Mouse (Mus musculus): ENCODE results near the gene March4. TPM values are rescaled to one million over a fixed set of nuclear protein-coding genes. Genes with fewer than 3 reads are reported as not detected.

Gene March4
- polyA plus RNA-seq, 1 experiment from 2014 or later, result not detected

- Histone ChIP-seq H3K4me1 (replicated peaks) (no peaks in the 10 kb centered on the region), H3K4me2 (no peak overlapping the region), H3K9ac (no peak overlapping the region), H3K4me3 (replicated peaks) (no peak overlapping the region), H3K36me3 (no peaks in the 10 kb centered on the region), H3K27ac (no peak overlapping the region), H3K9me3 (replicated peaks) (no peaks in the 10 kb centered on the region), H3K27me3 (no peaks in the 10 kb centered on the region)
- no peak for ATAC-seq (ENCODE audit: low read depth)
- DNase-seq, result no peak
- 69% methylated on average over 8 of the region's 8 CpGs for WGBS (ENCODE audit: insufficient replicate concordance)
Observed at GRCm38 (mm10) chr1:72414133-72414532, 122.6 kb downstream of the March4 start.

DNA sequence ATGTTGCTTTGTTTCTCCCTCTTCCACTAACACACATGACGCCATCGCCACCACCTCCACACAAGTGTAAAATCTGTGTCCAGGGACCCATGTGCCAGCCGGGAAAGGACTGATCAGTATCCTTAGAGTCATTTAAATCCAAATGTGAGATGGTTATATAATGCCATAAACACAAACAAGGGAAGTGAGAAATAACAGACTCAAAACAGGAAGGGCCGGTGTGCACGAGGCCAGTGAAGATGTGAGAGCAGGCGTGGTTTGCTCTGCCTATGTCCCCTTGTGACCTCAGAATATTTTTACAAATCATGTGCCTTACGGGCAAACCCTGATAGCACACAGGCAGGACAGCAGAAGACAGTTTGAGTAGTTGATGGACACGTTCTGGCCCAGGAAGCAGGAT is 123.5 kb downstream of the March4 start:
- no peak overlapping the region for H3K9ac ChIP-seq
- no peaks in the 10 kb centered on the region for H3K36me3 ChIP-seq
- no peaks in the 10 kb centered on the region for H3K4me1 ChIP-seq (replicated peaks)
- no peak overlapping the region for H3K4me3 ChIP-seq (replicated peaks)
- no peak overlapping the region for H3K27ac ChIP-seq
- H3K4me2 ChIP-seq, result no peak overlapping the region
- ATAC-seq (ENCODE audit: low read depth), result no peak
- no peak for DNase-seq
- 60% methylated on average over 8 of the region's 8 CpGs for WGBS (ENCODE audit: insufficient replicate concordance)
- H3K27me3 ChIP-seq, result no peaks in the 10 kb centered on the region
- no peaks in the 10 kb centered on the region for H3K9me3 ChIP-seq (replicated peaks)

- no peak overlapping the region for H3K4me2 ChIP-seq
- H3K9me3 ChIP-seq (replicated peaks), result no peaks in the 10 kb centered on the region
- H3K36me3 ChIP-seq, result no peaks in the 10 kb centered on the region
- H3K4me1 ChIP-seq (replicated peaks), result no peaks in the 10 kb centered on the region
- no peak overlapping the region for H3K4me3 ChIP-seq (replicated peaks)
- H3K27me3 ChIP-seq, result no peaks in the 10 kb centered on the region
- ATAC-seq (ENCODE audit: low read depth) (no peak), DNase-seq (no peak)
- no peak overlapping the region for H3K9ac ChIP-seq
- 77% methylated on average over 8 of the region's 8 CpGs for WGBS (ENCODE audit: insufficient replicate concordance)
- no peak overlapping the region for H3K27ac ChIP-seq
Observed at GRCm38 (mm10) chr1:72411108-72411507, 125.6 kb downstream of the March4 start.

DNA sequence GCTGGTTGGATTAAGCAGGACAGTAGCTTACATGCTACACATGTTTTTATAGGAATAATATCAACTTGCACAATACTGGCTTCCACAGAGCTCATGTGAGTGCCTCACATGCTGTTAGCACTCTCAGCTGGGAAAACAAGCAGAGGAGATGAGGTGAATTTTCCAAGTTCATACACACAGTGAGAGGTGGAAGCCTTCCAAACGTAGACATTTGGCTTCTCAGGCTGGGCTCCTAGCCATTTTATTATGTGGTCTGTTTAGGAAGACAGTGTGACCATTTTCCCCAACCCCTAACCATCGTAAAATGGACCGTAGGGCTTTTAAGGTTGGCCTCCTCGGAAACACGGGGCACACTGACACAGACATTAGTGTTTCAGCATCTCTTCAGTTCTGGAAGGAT is 126.8 kb downstream of the March4 start:
- no peak for ATAC-seq (ENCODE audit: low read depth)
- Histone ChIP-seq H3K36me3 (no peaks in the 10 kb centered on the region), H3K27ac (no peak overlapping the region), H3K9ac (no peak overlapping the region), H3K4me2 (no peak overlapping the region), H3K9me3 (replicated peaks) (no peaks in the 10 kb centered on the region), H3K4me1 (replicated peaks) (no peaks in the 10 kb centered on the region), H3K4me3 (replicated peaks) (no peak overlapping the region), H3K27me3 (no peaks in the 10 kb centered on the region)
- 63% methylated on average over 5 of the region's 5 CpGs for WGBS (ENCODE audit: insufficient replicate concordance)
- no peak for DNase-seq

DNA sequence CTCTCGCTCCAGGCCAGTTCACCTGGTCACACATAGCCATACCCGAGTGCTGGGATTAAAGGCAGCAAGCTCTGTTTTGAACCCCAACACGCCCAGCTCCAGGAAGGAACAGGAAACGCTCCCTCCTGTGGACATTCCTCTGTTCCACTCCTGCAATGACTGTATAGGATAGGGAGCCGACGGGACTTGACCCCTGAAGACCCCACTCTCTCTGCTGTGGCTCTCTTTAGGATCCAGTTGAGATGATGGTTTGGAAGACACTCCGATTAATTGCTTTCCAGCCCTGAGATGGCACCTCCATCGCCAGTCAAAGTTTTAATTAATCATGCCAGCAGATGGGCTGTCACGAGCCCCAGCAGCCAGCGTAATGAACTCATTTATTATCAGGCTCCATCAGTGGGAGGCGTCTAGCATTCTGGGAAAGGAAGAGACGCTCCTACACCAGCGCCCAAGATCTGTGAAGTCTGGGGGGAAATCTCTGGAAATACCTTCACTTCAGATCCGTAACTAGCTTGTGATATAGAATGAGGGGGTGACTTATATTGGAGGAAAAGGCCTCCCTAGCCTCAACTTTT is 130.1 kb downstream of the March4 start:
- Histone ChIP-seq H3K4me3 (replicated peaks) (no peak overlapping the region), H3K9me3 (replicated peaks) (no peaks in the 10 kb centered on the region), H3K27me3 (no peaks in the 10 kb centered on the region), H3K27ac (no peak overlapping the region), H3K36me3 (no peaks in the 10 kb centered on the region), H3K4me1 (replicated peaks) (no peaks in the 10 kb centered on the region), H3K9ac (no peak overlapping the region), H3K4me2 (no peak overlapping the region)
- 52% methylated on average over 14 of the region's 14 CpGs for WGBS (ENCODE audit: insufficient replicate concordance)
- ATAC-seq (ENCODE audit: low read depth) (no peak), DNase-seq (no peak)

GRCm38 (mm10) chr1:72401331-72402069 is 135.2 kb downstream of the March4 start:
- no peak overlapping the region for H3K4me2 ChIP-seq
- H3K36me3 ChIP-seq, result 0 out of 2 replicates have a peak, but pooled peaks cover 5% of the 10 kb centered on the region
- ATAC-seq (ENCODE audit: low read depth), result no peak
- H3K9ac ChIP-seq, result no peak overlapping the region
- H3K4me3 ChIP-seq (replicated peaks), result no peak overlapping the region
- no peak overlapping the region for H3K27ac ChIP-seq
- H3K27me3 ChIP-seq, result no peaks in the 10 kb centered on the region
- no peaks in the 10 kb centered on the region for H3K4me1 ChIP-seq (replicated peaks)
- no peak for DNase-seq
- H3K9me3 ChIP-seq (replicated peaks), result no peaks in the 10 kb centered on the region
- 68% methylated on average over 8 of the region's 8 CpGs for WGBS (ENCODE audit: insufficient replicate concordance)

- no peak for DNase-seq
Observed at GRCm38 (mm10) chr1:72400616-72401015, 136.1 kb downstream of the March4 start.

GRCm38 (mm10) chr1:72399720-72400401 is 136.9 kb downstream of the March4 start:
- WGBS (ENCODE audit: insufficient replicate concordance), result 67% methylated on average over 8 of the region's 8 CpGs
- H3K36me3 ChIP-seq, result peaks cover 16% of the 10 kb centered on the region
- no peak overlapping the region for H3K27ac ChIP-seq
- H3K4me3 ChIP-seq (replicated peaks), result no peak overlapping the region
- ATAC-seq (ENCODE audit: low read depth), result no peak
- no peaks in the 10 kb centered on the region for H3K9me3 ChIP-seq (replicated peaks)
- no peak overlapping the region for H3K4me2 ChIP-seq
- no peaks in the 10 kb centered on the region for H3K27me3 ChIP-seq
- no peaks in the 10 kb centered on the region for H3K4me1 ChIP-seq (replicated peaks)
- no peak overlapping the region for H3K9ac ChIP-seq
- no peak for DNase-seq

More at GRCm38 (mm10) chr1:72400616-72401015, 136.1 kb downstream of the March4 start:
- no peaks in the 10 kb centered on the region for H3K27me3 ChIP-seq
- no peak overlapping the region for H3K27ac ChIP-seq
- H3K4me1 ChIP-seq (replicated peaks), result no peaks in the 10 kb centered on the region
- no peak for ATAC-seq (ENCODE audit: low read depth)
- 73% methylated on average over 9 of the region's 9 CpGs for WGBS (ENCODE audit: insufficient replicate concordance)
- no peak overlapping the region for H3K4me3 ChIP-seq (replicated peaks)
- peaks cover 9% of the 10 kb centered on the region; the same call in 1 of the 2 replicates for H3K36me3 ChIP-seq
- no peak overlapping the region for H3K4me2 ChIP-seq
- no peaks in the 10 kb centered on the region for H3K9me3 ChIP-seq (replicated peaks)
- no peak overlapping the region for H3K9ac ChIP-seq

DNA sequence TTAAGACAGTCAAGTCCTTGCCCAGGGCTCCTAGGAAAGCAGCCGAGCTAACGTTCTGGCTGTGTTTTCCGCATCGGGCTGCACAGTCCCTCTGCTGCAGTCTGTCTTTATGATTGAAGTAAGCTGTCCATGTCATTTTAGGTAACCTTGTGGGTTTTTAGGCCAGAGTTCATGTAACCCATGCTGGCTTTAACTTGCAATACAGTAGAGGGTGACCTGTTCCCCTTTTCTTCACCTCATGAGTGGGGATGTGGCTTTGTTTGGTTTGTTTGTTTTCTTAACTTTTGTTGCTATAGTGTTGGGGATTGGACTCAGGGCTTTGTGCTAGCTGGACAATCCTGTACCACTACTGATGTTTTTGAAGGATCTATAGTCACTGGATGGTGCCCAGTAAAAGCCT is 146.3 kb downstream of the March4 start:
- Histone ChIP-seq H3K27ac (no peak overlapping the region), H3K4me2 (no peak overlapping the region), H3K9ac (no peak overlapping the region), H3K9me3 (replicated peaks) (no peaks in the 10 kb centered on the region), H3K27me3 (no peaks in the 10 kb centered on the region), H3K36me3 (peaks cover 14% of the 10 kb centered on the region), H3K4me3 (replicated peaks) (no peak overlapping the region), H3K4me1 (replicated peaks) (no peaks in the 10 kb centered on the region)
- 89% methylated on average over 4 of the region's 4 CpGs for WGBS (ENCODE audit: insufficient replicate concordance)
- ATAC-seq (ENCODE audit: low read depth), result no peak
- DNase-seq, result no peak

GRCm38 (mm10) chr1:72383651-72384050 is 153.1 kb downstream of the March4 start:
- H3K4me2 ChIP-seq, result no peak overlapping the region
- H3K27ac ChIP-seq, result no peak overlapping the region
- no peaks in the 10 kb centered on the region for H3K4me1 ChIP-seq (replicated peaks)
- WGBS (ENCODE audit: insufficient replicate concordance), result 83% methylated on average over 5 of the region's 5 CpGs
- no peak overlapping the region for H3K9ac ChIP-seq
- H3K4me3 ChIP-seq (replicated peaks), result no peak overlapping the region
- ATAC-seq (ENCODE audit: low read depth), result no peak
- no peaks in the 10 kb centered on the region for H3K9me3 ChIP-seq (replicated peaks)
- no peaks in the 10 kb centered on the region for H3K27me3 ChIP-seq
- no peak for DNase-seq
- peaks cover 26% of the 10 kb centered on the region for H3K36me3 ChIP-seq

- Histone ChIP-seq H3K36me3 (peaks cover 26% of the 10 kb centered on the region), H3K27ac (no peak overlapping the region), H3K27me3 (no peaks in the 10 kb centered on the region), H3K4me1 (replicated peaks) (no peaks in the 10 kb centered on the region), H3K4me3 (replicated peaks) (no peak overlapping the region), H3K9me3 (replicated peaks) (no peaks in the 10 kb centered on the region), H3K4me2 (no peak overlapping the region), H3K9ac (no peak overlapping the region)
- 85% methylated on average over 7 of the region's 7 CpGs for WGBS (ENCODE audit: insufficient replicate concordance)
- ATAC-seq (ENCODE audit: low read depth), result no peak
- no peak for DNase-seq
Observed at GRCm38 (mm10) chr1:72383056-72383455, 153.7 kb downstream of the March4 start.

Measured in liver, embryonic 13.5 days (tissue).